9 mouse cellular contexts compared by ENCODE assay signal in genomic region chr1:31033851-31034534, GRCm38 (mm10). TPM values are rescaled to one million over a fixed set of nuclear protein-coding genes. Genes with fewer than 3 reads are reported as not detected.
DNase-seq lines count a peak whose midpoint lies in the region; ATAC-seq lines count a peak whose summit lies in the region.
"Had no signal": no experiment of that assay in that cellular context is flagged by ENCODE, and none has a peak within 500 bp of the region (broad histone marks: within the 10 kb centered on the region; RNA-seq: fewer than 3 reads in every experiment).

No protein-coding gene starts in this region.

- H3K4me2 ChIP-seq in midbrain, embryonic 14.5 days (ENCODE audit: low read length) = no peak overlapping the region

- no peaks in the 10 kb centered on the region for H3K4me1 ChIP-seq in midbrain, embryonic 14.5 days (ENCODE audit: control insufficient read depth, insufficient read depth, low read length)

- peak; percentile 20 for DNase-seq in cerebellum, adult 9-10 months
- DNase-seq in cerebellum, adult 8-10 months = no peak
- DNase-seq in cerebellum, postnatal 36 days = peak; percentile 39 to 42
- peak; percentile 40 to 72 for DNase-seq in kidney, postnatal 36 days
- no peak for DNase-seq in c-Kit-positive CD71-positive TER-119-positive erythroid progenitor cells, embryonic 14.5 days (ENCODE audit: low spot score)
- no peak for DNase-seq in midbrain, embryonic 14.5 days
- DNase-seq: heart, postnatal 36 days had no signal

- no peaks in the 10 kb centered on the region for H3K9me3 ChIP-seq in midbrain, embryonic 14.5 days (ENCODE audit: control insufficient read depth, low read length)

- no peak overlapping the region for H3K9ac ChIP-seq in midbrain, embryonic 14.5 days (replicated peaks; ENCODE audit: low read length)

- H3K27me3 ChIP-seq in midbrain, embryonic 14.5 days (ENCODE audit: control insufficient read depth, insufficient read depth, low read length) = no peaks in the 10 kb centered on the region

- 0 out of 2 replicates have a peak, but pooled peaks have one; percentile 50 for ATAC-seq in monocyte, adult 5-6 weeks (replicated peaks; ENCODE audit: insufficient number of reproducible peaks, low FRiP score, low TSS enrichment, poor library complexity, severe bottlenecking)
- no peak for ATAC-seq in activated CD4-positive, CD25-positive, alpha-beta regulatory T cell, adult 4 months
- no peak for ATAC-seq in midbrain, embryonic 14.5 days (ENCODE audit: low FRiP score, low TSS enrichment)

- H3K36me3 ChIP-seq in midbrain, embryonic 14.5 days (ENCODE audit: control insufficient read depth, insufficient read depth, low read length) = no peaks in the 10 kb centered on the region

- H3K4me3 ChIP-seq in midbrain, embryonic 14.5 days (replicated peaks; ENCODE audit: low read depth, low read length) = no peak overlapping the region

- H3K27ac ChIP-seq in midbrain, embryonic 14.5 days (replicated peaks; ENCODE audit: low read depth, low read length) = no peak overlapping the region

- 77% methylated on average over 2 of the region's 2 CpGs for WGBS in midbrain, embryonic 14.5 days

RNA-seq across cellular contexts. Expression of gene AC153137.1, which starts 56.2 kb away (rescaled TPM):
- not detected in 3 replicates for total RNA-seq in monocyte, adult 5-6 weeks (2017)
- polyA plus RNA-seq in activated CD4-positive, CD25-positive, alpha-beta regulatory T cell, adult 4 months (2017; shearing (Covaris generic)) = not detected
- polyA plus RNA-seq in midbrain, embryonic 14.5 days (2014; fragmentation: Nextera tagmentation; extraction: Ambion mirVana) = not detected in 2 replicates
- total RNA-seq: heart, postnatal 36 days had no signal

Comparison
In these comparisons a context has a peak if more than half of its experiments do, and no peak if none do; other contexts are left out.
1. DNase-seq: peak in cerebellum, adult 9-10 months (single experiment), cerebellum, postnatal 36 days (2 of 2) and kidney, postnatal 36 days (2 of 2); none in cerebellum, adult 8-10 months (single experiment), c-Kit-positive CD71-positive TER-119-positive erythroid progenitor cells, embryonic 14.5 days (single experiment) and midbrain, embryonic 14.5 days (single experiment).